Mouse (Mus musculus) midbrain, embryonic 10.5 days (tissue): ENCODE results near the gene Sec14l5. TPM values are rescaled to one million over a fixed set of nuclear protein-coding genes. Genes with fewer than 3 reads are reported as not detected.
A peak's percentile ranks its signal among the peaks of the same experiment; 100 is the strongest.

Experiments
- DNase-seq: peaks from one replicate; pipeline ENCODE4 v3.0.0-alpha.2; 2017; ENCODE audit warnings: low spot score
- H3K27ac ChIP-seq: fragments of 300-500 bp; sonication (generic); replicated peaks from 2 replicates; pipeline ENCODE4 v1.5.1; 2016; ENCODE audit warnings: mild to moderate bottlenecking
- H3K27me3 ChIP-seq: fragments of 300-500 bp; sonication (generic); 2 replicates; pipeline ENCODE4 v1.6.1; 2016; ENCODE audit warnings: low read depth, mild to moderate bottlenecking; ENCODE audit not compliant: poor library complexity, severe bottlenecking
- H3K36me3 ChIP-seq: fragments of 300-500 bp; sonication (generic); 2 replicates; pipeline ENCODE4 v1.6.1; 2016; ENCODE audit warnings: mild to moderate bottlenecking, moderate library complexity
- H3K4me1 ChIP-seq: fragments of 300-500 bp; sonication (generic); 2 replicates; pipeline ENCODE4 v1.6.1; 2016
- H3K4me3 ChIP-seq: fragments of 300-500 bp; sonication (generic); 2 replicates; pipeline ENCODE4 v1.5.1; 2016; ENCODE audit warnings: mild to moderate bottlenecking, moderate library complexity
- H3K9me3 ChIP-seq: fragments of 300-500 bp; sonication (generic); replicated peaks from 2 replicates; pipeline ENCODE4 v1.6.1; 2016; ENCODE audit warnings: mild to moderate bottlenecking
- WGBS: fragments of 180-500 bp; shearing (Covaris S2); methylation state at CpG from one replicate; pipeline ENCODE4 v1.1.7; 2016; 5-methylcytosine and 5-hydroxymethylcytosine counted together
- microRNA-seq: library from miRNA; unstranded; fragments of <30 nt; microRNA quantifications from one replicate; pipeline ENCODE4, GENCODE M21; 2017
- polyA plus RNA-seq: library from polyadenylated mRNA; unstranded; fragments of >200 nt; fragmentation: Nextera tagmentation; extraction: Ambion mirVana; gene quantifications from 2 replicates; pipeline ENCODE4 v1.2.1, GENCODE M21; 2016

Gene Sec14l5
- polyA plus RNA-seq, 1 experiment from 2014 or later, result 0.14 TPM

DNA sequence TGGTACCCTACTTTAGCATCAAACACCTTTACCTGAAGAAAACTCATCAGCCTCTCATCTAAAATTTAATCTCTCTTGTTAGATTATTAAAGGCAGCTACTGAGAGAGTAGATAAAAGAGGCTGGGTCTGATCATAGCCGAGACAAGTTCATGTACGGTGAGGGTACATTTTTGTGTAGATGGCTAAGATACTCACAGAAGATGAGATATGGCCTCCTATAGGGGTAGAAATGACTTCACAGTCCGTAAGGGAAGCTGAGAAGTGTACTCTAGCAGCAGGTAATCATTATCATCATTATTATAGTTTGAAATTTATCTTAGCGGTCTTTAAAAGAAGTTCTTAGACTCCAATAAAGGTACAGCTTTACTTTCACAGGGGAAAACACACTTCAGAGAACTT is 86.1 kb downstream of the Sec14l5 start:
- WGBS, result 71% methylated on average over 4 of the region's 4 CpGs
- H3K9me3 ChIP-seq, result no peaks in the 10 kb centered on the region
- no peak for DNase-seq
- H3K36me3 ChIP-seq, result 0 out of 2 replicates have a peak, but pooled peaks cover 7% of the 10 kb centered on the region
- peak overlapping the region; percentile 75 for H3K27ac ChIP-seq
- H3K4me1 ChIP-seq, result peaks cover 9% of the 10 kb centered on the region
- peak overlapping the region; percentile 85 for H3K4me3 ChIP-seq
- no peaks in the 10 kb centered on the region for H3K27me3 ChIP-seq

DNA sequence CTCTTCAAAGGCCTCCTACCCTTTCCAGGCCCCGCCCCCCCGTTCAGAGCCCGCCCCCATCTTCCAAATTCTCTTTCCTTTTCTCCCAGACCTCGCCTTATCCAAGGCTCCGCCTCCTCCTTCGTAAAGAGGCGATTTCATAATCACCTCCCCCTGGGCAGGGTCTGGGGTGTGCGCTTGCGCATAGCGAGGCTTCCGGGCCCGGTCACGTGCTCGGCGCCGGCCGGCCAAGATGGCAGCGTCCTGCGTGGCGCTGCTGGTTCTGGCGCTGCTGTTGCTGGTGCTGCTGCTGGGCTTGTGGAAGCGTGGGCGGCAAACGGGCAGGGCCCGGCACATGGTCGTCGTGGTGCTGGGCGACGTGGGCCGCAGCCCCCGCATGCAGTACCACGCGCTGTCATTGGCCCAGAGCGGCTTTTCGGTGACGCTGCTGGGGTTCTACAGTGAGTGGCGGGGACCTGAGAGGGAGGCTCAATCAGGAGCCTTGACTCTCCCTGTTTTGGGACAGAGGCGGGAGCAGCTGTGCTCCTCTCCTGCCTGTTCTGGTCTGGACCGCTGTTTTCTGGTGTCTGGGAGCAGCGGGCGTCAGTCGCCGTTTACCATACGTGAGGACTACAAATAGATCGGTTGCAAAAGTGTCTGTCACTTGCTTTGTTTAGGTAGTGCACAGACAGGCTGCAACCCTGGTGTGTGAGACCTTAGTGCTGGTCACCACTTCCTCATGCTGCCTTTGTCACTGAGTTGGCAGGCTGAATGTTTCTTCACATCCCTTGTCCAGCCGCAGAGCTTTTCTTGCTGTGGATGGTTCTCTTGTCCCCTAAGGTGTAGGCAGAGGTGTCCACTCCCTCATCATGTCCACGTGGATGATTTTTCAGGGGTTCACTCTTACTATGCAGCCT is 86.8 kb downstream of the Sec14l5 start, which contains the start of gene Alg1:
TSS of gene Alg1 (plus strand) at position 204 of the 896 bp plus-strand sequence.
- 3% methylated on average over 47 of the region's 47 CpGs for WGBS

More for the DNA sequence above, 86.8 kb downstream of the Sec14l5 start, which contains the start of gene Alg1:
- Histone ChIP-seq H3K4me3 (peak within 1 kb of the TSS; percentile 85), H3K27ac (peak within 1 kb of the TSS; percentile 75), H3K4me1 (peaks cover 9% of the 10 kb centered on the region), H3K27me3 (no peaks in the 10 kb centered on the region), H3K9me3 (no peaks in the 10 kb centered on the region), H3K36me3 (peaks cover 10% of the 10 kb centered on the region; the same call in 1 of the 2 replicates)
- peak; percentile 93 for DNase-seq

Small RNA genes within 50 kb of the gene (microRNA-seq; reads per million reads assigned to microRNA genes)
- gene Gm23689, result not detected
- not detected for gene Gm26095
- not detected for gene Mir6364

Other genes starting within 250 kb of the Sec14l5 start
- gene Nudt16l1, start 208.3 kb upstream of the Sec14l5 start, polyA plus RNA-seq, result 136 and 141 TPM in 2 replicates
- gene Anks3, start 182.9 kb upstream of the Sec14l5 start, polyA plus RNA-seq, result 54.5 and 62.1 TPM in 2 replicates
- not detected in 2 replicates for gene Sept12, start 149.3 kb upstream of the Sec14l5 start, polyA plus RNA-seq
- 1.0 TPM in 1 of 2 replicates, not detected in the other for gene Smim22, start 139.8 kb upstream of the Sec14l5 start, polyA plus RNA-seq
- 68.9 and 82.6 TPM in 2 replicates for gene Rogdi, start 133.6 kb upstream of the Sec14l5 start, polyA plus RNA-seq
- 211 and 240 TPM in 2 replicates for gene Glyr1, start 97.2 kb upstream of the Sec14l5 start, polyA plus RNA-seq
- gene Ubn1, start 97.1 kb upstream of the Sec14l5 start, polyA plus RNA-seq, result 16.6 and 17.6 TPM in 2 replicates
- 0.68 and 0.82 TPM in 2 replicates for gene Ppl, start 14.7 kb upstream of the Sec14l5 start, polyA plus RNA-seq
- gene Nagpa, start 56.9 kb downstream of the Sec14l5 start, polyA plus RNA-seq, result 16.4 and 18.9 TPM in 2 replicates
- 2.4 and 4.5 TPM in 2 replicates for gene AU021092, start 75.2 kb downstream of the Sec14l5 start, polyA plus RNA-seq
- 25.0 and 25.3 TPM in 2 replicates for gene Alg1, start 86.5 kb downstream of the Sec14l5 start, polyA plus RNA-seq
- 20.4 and 21.4 TPM in 2 replicates for gene Eef2kmt, start 108.9 kb downstream of the Sec14l5 start, polyA plus RNA-seq